Mouse (Mus musculus): ENCODE measurements around the gene Sec14l2. TPM values are rescaled to one million over a fixed set of nuclear protein-coding genes. Genes with fewer than 3 reads are reported as not detected.
A peak's percentile ranks its signal among the peaks of the same experiment; 100 is the strongest.
"Not testable (repeated sequence)": the region's sequence is repeated elsewhere in the genome, so short reads cannot be mapped to it uniquely, and the experiment has no call there.

Sec14l2 gene
- polyA plus RNA-seq, 1 experiment from 2014 or later = 3.8 TPM

DNA sequence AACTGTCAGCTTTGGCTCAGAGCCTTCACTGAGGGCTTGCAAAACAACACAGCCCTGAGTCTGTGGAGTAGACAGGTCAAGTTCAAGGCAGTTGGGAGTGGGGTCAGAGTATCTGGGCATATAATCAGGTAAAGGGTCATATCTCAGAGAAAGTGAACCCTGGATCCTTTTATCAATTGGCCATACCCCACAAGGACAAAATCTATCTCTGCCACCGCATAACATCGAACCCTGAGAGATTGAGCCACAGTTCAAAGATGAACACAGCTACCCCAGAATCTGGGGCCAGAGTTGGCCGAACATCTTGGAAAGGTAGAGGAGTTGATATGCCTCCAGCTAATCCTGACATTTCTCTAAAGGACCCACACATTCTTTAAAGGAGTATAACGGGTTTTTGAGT, 11.2 kb downstream of the Sec14l2 start:
- H3K36me3 ChIP-seq = peaks cover 29% of the 10 kb centered on the region; the same call in 1 of the 2 replicates
- H3K4me3 ChIP-seq = no peak overlapping the region
- H3K9ac ChIP-seq = no peak overlapping the region
- H3K27ac ChIP-seq (replicated peaks) = no peak overlapping the region
- WGBS = 89% methylated on average over 4 of the region's 4 CpGs
- H3K4me2 ChIP-seq = no peak overlapping the region
- H3K27me3 ChIP-seq = 0 out of 2 replicates have a peak, but pooled peaks cover 6% of the 10 kb centered on the region
- H3K9me3 ChIP-seq = no peaks in the 10 kb centered on the region
- peaks cover 8% of the 10 kb centered on the region for H3K4me1 ChIP-seq (replicated peaks)
- no peak for ATAC-seq (ENCODE audit: low read depth)

DNA sequence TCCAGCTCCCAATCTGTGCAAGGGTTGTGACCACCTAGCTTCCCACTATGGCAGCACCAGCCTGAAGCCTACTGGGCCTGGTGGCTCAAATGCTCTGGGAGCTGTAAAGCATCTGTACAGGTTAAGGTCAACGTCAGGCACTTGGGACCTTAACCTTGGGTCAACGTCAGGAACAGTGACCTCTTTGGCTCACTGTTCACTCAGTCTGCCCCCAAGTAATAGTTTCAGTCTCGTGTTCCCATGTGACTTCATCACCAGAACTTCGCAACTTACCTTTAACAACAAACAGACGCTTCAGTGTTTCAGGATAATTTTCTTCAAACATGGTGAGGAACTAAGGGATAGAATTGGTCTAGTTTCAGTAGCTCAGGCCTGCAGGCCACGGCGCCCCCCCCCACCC, 14.5 kb downstream of the Sec14l2 start:
- no peak overlapping the region for H3K4me3 ChIP-seq
- H3K9me3 ChIP-seq = no peaks in the 10 kb centered on the region
- 88% methylated on average over 7 of the region's 7 CpGs for WGBS
- peaks cover 30% of the 10 kb centered on the region; the same call in 1 of the 2 replicates for H3K36me3 ChIP-seq
- no peak overlapping the region for H3K4me2 ChIP-seq
- no peak for ATAC-seq (ENCODE audit: low read depth)
- no peaks in the 10 kb centered on the region for H3K4me1 ChIP-seq (replicated peaks)
- H3K9ac ChIP-seq = no peak overlapping the region
- H3K27me3 ChIP-seq = no peaks in the 10 kb centered on the region
- no peak overlapping the region for H3K27ac ChIP-seq (replicated peaks)

DNA sequence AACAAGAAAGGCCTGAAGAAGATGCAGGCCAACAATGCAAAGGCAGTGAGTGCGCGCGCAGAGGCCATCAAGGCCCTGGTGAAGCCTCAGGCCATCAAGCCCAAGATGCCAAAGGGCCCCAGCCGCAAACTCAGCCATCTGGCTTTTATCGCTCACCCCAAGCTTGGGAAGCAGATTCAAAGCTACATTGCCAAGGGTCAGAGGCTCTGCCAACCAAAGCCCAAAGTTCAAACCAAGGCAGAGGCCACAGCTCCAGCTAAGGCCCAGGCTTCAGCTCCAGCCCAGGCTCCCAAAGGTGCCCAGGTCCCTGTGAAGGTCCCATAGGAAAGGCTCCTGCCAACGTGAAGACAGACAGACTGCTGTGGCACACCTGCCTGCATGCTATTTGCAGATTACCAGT, 15.3 kb downstream of the Sec14l2 start:
- not testable (repeated sequence) for H3K27me3 ChIP-seq; H3K4me2 ChIP-seq; H3K4me3 ChIP-seq; H3K9me3 ChIP-seq; H3K27ac ChIP-seq (replicated peaks); H3K4me1 ChIP-seq (replicated peaks); H3K9ac ChIP-seq; ATAC-seq (ENCODE audit: low read depth)
- 93% methylated on average over 6 of the region's 6 CpGs for WGBS
- peaks cover 37% of the 10 kb centered on the region; the same call in 1 of the 2 replicates for H3K36me3 ChIP-seq

DNA sequence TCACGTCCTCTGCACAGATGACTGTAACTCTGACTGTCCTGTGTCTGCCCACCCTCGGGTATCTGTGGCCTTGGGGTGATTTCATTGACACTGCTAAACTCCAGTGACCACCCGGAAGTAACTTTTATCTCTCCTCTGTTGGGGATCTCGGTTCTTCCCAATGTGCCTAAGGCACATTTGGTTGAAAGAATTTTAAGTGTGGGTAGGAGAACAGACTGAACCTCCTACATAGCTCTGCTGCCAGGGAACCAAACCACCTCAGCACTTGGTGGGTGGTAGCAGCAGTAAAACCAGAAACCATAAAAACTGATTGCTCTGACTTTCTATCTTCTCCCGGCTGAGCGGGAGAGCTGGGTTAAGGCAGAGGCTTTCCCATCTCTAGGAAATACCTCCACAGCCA, 17.8 kb downstream of the Sec14l2 start:
- Histone ChIP-seq H3K9ac (no peak overlapping the region), H3K9me3 (no peaks in the 10 kb centered on the region), H3K27ac (replicated peaks) (no peak overlapping the region), H3K4me2 (no peak overlapping the region), H3K27me3 (no peaks in the 10 kb centered on the region), H3K36me3 (peaks cover 28% of the 10 kb centered on the region; the same call in 1 of the 2 replicates), H3K4me3 (no peak overlapping the region), H3K4me1 (replicated peaks) (no peaks in the 10 kb centered on the region)
- 16% methylated on average over 6 of the region's 6 CpGs for WGBS
- no peak for ATAC-seq (ENCODE audit: low read depth)

DNA sequence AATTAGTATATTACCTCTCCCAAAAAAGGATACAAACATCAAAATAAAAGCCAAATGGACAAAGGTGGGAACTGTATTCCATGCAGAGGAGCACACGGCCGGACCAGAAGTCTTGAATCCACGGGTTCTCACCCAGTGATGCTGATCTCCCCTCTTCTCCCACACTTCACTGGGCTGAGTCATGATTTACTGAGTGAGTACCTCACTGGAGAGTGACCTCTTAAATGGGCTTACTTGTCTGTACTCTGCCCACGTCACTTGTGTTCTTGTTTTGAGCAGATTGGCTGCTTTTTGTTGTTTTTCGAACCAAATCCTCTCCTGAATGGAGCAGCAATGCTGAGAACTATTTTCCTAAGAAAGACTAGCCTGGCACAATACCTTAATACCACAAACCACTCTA, 18.2 kb downstream of the Sec14l2 start:
- no peaks in the 10 kb centered on the region for H3K4me1 ChIP-seq (replicated peaks)
- no peak for ATAC-seq (ENCODE audit: low read depth)
- 71% methylated on average over 5 of the region's 5 CpGs for WGBS

DNA sequence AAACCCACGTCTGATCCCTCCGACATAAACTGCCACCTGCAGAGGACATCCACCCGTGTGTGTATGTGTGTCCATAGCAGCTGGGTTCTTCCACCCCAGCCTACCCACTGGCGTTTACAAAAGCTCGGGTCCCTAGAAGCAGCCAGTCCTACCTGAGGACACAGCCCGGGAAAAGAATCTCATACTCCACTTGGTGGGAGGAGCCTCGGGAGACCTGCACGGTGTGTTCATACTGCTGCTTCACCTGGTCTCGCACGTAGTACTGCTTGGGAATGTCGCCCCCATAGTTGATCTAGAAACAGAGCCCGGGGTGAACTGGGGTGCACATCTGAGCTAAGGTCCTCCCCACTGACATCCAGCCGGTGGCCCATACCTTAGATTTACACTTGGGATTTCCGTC, 19.7 kb downstream of the Sec14l2 start:
- 89% methylated on average over 14 of the region's 14 CpGs for WGBS
- H3K4me3 ChIP-seq = no peak overlapping the region
- no peak for ATAC-seq (ENCODE audit: low read depth)

More for the DNA sequence above, 18.2 kb downstream of the Sec14l2 start:
- H3K27me3 ChIP-seq = no peaks in the 10 kb centered on the region
- peaks cover 25% of the 10 kb centered on the region; the same call in 1 of the 2 replicates for H3K36me3 ChIP-seq
- H3K27ac ChIP-seq (replicated peaks) = no peak overlapping the region
- no peak overlapping the region for H3K4me2 ChIP-seq
- no peak overlapping the region for H3K4me3 ChIP-seq
- H3K9ac ChIP-seq = no peak overlapping the region
- H3K9me3 ChIP-seq = no peaks in the 10 kb centered on the region

DNA sequence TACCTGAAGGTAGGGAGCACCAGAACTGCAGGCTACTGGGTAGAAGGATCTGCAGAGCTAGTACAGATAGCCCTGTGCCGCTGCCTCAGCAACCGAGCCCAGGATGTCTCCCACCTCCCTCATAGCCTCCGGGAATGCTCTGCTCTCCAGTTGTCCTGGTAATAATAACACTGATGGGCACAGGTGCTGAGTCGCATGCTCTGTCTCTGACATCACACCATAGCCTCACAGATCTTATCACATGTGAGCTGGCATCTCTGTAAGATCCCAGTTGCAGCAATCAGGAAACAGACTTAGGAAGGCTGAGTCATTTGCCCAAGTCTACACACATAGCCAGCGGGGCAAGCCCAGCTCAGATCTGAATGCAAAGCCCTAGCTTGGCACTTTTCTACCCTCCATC, 21.4 kb downstream of the Sec14l2 start:
- H3K27ac ChIP-seq (replicated peaks) = no peak overlapping the region
- peak overlapping the region; percentile 12; the same call in 1 of the 2 replicates for H3K9ac ChIP-seq
- peaks cover 8% of the 10 kb centered on the region; the same call in 1 of the 2 replicates for H3K36me3 ChIP-seq
- no peaks in the 10 kb centered on the region for H3K9me3 ChIP-seq
- H3K4me2 ChIP-seq = no peak overlapping the region
- no peak overlapping the region for H3K4me3 ChIP-seq
- no peak for ATAC-seq (ENCODE audit: low read depth)
- no peaks in the 10 kb centered on the region for H3K27me3 ChIP-seq
- H3K4me1 ChIP-seq (replicated peaks) = peaks cover 11% of the 10 kb centered on the region
- 89% methylated on average over 5 of the region's 5 CpGs for WGBS

More for the DNA sequence above, 19.7 kb downstream of the Sec14l2 start:
- H3K27ac ChIP-seq (replicated peaks) = no peak overlapping the region
- no peak overlapping the region for H3K4me2 ChIP-seq
- H3K4me1 ChIP-seq (replicated peaks) = no peaks in the 10 kb centered on the region
- H3K9me3 ChIP-seq = no peaks in the 10 kb centered on the region
- no peak overlapping the region for H3K9ac ChIP-seq
- no peaks in the 10 kb centered on the region for H3K27me3 ChIP-seq
- H3K36me3 ChIP-seq = peaks cover 15% of the 10 kb centered on the region; the same call in 1 of the 2 replicates

GRCm38 (mm10) chr11:4099447-4099846, 23.8 kb downstream of the Sec14l2 start:
- Histone ChIP-seq H3K4me1 (replicated peaks) (peaks cover 29% of the 10 kb centered on the region), H3K4me3 (no peak overlapping the region), H3K9ac (no peak overlapping the region), H3K36me3 (peaks cover 8% of the 10 kb centered on the region; the same call in 1 of the 2 replicates), H3K27me3 (no peaks in the 10 kb centered on the region), H3K27ac (replicated peaks) (no peak overlapping the region), H3K4me2 (no peak overlapping the region), H3K9me3 (no peaks in the 10 kb centered on the region)
- 70% methylated on average over 3 of the region's 3 CpGs for WGBS
- ATAC-seq (ENCODE audit: low read depth) = no peak

DNA sequence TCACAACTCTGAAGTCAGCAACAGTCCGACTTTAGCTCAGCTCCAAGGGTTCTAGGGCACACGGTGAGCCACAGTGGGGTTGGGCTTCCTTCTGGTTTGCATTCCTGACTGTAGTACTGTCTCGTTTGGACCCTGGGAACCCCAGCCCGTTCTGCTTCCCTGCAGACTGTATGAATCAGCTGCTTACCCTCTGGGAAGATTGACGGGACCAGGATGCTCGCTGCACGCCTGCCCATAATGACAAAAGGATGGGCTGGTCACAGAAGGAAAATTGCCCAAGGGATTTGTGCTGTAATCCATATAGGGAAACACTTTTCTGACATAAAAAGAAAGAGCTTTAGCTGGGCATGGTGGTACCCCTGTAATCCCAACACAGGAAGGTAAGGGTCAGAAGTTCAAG, 24.4 kb downstream of the Sec14l2 start:
- peaks cover 8% of the 10 kb centered on the region; the same call in 1 of the 2 replicates for H3K36me3 ChIP-seq
- H3K4me2 ChIP-seq = no peak overlapping the region
- H3K27ac ChIP-seq (replicated peaks) = no peak overlapping the region
- no peak for ATAC-seq (ENCODE audit: low read depth)
- H3K4me3 ChIP-seq = no peak overlapping the region
- H3K4me1 ChIP-seq (replicated peaks) = peaks cover 36% of the 10 kb centered on the region
- H3K27me3 ChIP-seq = no peaks in the 10 kb centered on the region
- 75% methylated on average over 7 of the region's 7 CpGs for WGBS
- no peaks in the 10 kb centered on the region for H3K9me3 ChIP-seq
- H3K9ac ChIP-seq = no peak overlapping the region

GRCm38 (mm10) chr11:4098120-4098519, 25.1 kb downstream of the Sec14l2 start:
- Histone ChIP-seq H3K4me3 (no peak overlapping the region), H3K9ac (no peak overlapping the region), H3K9me3 (no peaks in the 10 kb centered on the region), H3K4me2 (no peak overlapping the region), H3K4me1 (replicated peaks) (peaks cover 36% of the 10 kb centered on the region), H3K27ac (replicated peaks) (no peak overlapping the region), H3K27me3 (no peaks in the 10 kb centered on the region), H3K36me3 (peaks cover 1% of the 10 kb centered on the region; the same call in 1 of the 2 replicates)
- 70% methylated on average over 8 of the region's 8 CpGs for WGBS
- no peak for ATAC-seq (ENCODE audit: low read depth)

GRCm38 (mm10) chr11:4097091-4097621, 26.1 kb downstream of the Sec14l2 start:
- Histone ChIP-seq H3K27ac (replicated peaks) (peak overlapping the region; percentile 92), H3K9ac (peak overlapping the region; percentile 90), H3K4me3 (peak overlapping the region; percentile 52), H3K4me2 (peak overlapping the region; percentile 89), H3K4me1 (replicated peaks) (peaks cover 36% of the 10 kb centered on the region), H3K9me3 (no peaks in the 10 kb centered on the region), H3K36me3 (no peaks in the 10 kb centered on the region), H3K27me3 (no peaks in the 10 kb centered on the region)
- ATAC-seq (ENCODE audit: low read depth) = peak; percentile 54
- 28% methylated on average over 10 of the region's 10 CpGs for WGBS

GRCm38 (mm10) chr11:4096054-4096984, 26.9 kb downstream of the Sec14l2 start:
- H3K4me2 ChIP-seq = peak overlapping the region; percentile 89
- H3K36me3 ChIP-seq = peaks cover 4% of the 10 kb centered on the region; the same call in 1 of the 2 replicates
- H3K4me3 ChIP-seq = peak overlapping the region; percentile 52
- ATAC-seq (ENCODE audit: low read depth) = peak; percentile 95
- 3% methylated on average over 45 of the region's 45 CpGs for WGBS
- no peaks in the 10 kb centered on the region for H3K27me3 ChIP-seq
- H3K4me1 ChIP-seq (replicated peaks) = peaks cover 36% of the 10 kb centered on the region
- no peaks in the 10 kb centered on the region for H3K9me3 ChIP-seq
- H3K9ac ChIP-seq = peak overlapping the region; percentile 90
- H3K27ac ChIP-seq (replicated peaks) = peak overlapping the region; percentile 92

Data from neural tube, embryonic 13.5 days (tissue).